Mouse (Mus musculus) adrenal gland, adult 8-10 months (tissue): ENCODE data around the gene Zfp292. TPM values are rescaled to one million over a fixed set of nuclear protein-coding genes. Genes with fewer than 3 reads are reported as not detected.
A peak's percentile ranks its signal among the peaks of the same experiment; 100 is the strongest.
"Not testable (repeated sequence)": the region's sequence is repeated elsewhere in the genome, so short reads cannot be mapped to it uniquely, and the experiment has no call there.

ENCODE experiments used
- DNase-seq: peaks from one replicate; pipeline ENCODE4 v3.0.0; 2022
- total RNA-seq, 4 experiments: library from RNA; stranded (reverse); gene quantifications; 2 replicates each; pipeline ENCODE4 v1.2.4; 2022

Gene Zfp292
- 10 to 100 TPM; 18.6 to 25.2 (median 22.2) TPM for total RNA-seq

- DNase-seq, result peak; percentile 93
Measured at GRCm38 (mm10) chr4:34882818-34883217, at the start of gene Zfp292. Gene Zfp292, minus strand, starts transcription at chr4:34882960.

GRCm38 (mm10) chr4:34928386-34928785 lies 45.6 kb upstream of the Zfp292 start:
- not testable (repeated sequence) for DNase-seq

DNA sequence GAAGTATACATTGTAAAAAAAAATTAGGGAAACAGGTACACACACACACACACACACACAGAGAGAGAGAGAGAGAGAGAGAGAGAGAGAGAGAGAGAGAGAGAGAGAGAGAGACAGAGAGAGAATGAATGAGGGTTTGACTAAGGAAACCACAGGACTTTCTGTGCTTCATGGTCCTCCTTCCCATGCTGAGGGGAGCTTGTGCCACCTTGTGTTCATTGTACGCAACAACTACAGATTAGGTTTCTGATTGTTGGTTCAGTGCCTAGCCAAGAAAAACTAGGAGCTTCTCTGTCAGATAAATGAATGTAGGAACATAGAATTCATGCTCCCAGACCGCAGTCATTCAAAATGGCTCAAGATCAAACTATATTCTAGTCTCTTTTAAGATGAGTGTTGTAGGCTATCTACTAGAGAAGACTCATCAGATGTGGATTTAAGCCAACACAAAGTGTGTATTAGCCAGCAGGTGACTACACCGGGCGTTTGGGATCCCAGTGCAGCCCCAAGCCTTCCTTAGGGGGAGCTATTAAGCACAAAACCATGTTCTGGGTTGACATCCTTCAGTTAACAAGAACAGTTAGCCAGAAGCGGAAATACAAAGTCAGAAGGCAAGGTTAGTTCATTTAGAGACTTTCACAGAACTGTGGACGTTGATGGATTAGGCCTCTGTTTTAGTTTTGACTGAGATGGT lies 39.6 kb upstream of the Zfp292 start:
- DNase-seq, result no peak

DNA sequence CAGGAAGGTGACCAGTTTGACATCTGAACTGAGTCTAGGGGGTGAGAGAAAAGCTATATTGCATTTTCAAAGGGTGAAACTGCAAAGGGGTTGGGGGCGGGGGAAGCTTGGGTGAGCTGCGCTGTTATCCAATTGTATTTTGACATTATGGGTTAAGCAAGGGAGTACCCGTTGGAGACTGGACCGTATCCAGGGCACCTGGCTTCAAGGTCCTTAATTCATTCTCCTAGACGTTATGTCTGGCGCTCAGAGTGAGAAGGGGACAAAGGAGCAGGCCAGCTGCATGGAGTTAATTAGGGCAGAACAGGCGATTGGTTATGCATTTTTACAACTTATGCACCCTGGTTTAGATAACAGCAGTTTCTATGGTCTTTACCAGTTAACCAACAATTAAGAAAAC lies 34.6 kb upstream of the Zfp292 start:
- no peak for DNase-seq

- DNase-seq, result no peak
Measured at GRCm38 (mm10) chr4:34912171-34912570, 29.4 kb upstream of the Zfp292 start.

DNA sequence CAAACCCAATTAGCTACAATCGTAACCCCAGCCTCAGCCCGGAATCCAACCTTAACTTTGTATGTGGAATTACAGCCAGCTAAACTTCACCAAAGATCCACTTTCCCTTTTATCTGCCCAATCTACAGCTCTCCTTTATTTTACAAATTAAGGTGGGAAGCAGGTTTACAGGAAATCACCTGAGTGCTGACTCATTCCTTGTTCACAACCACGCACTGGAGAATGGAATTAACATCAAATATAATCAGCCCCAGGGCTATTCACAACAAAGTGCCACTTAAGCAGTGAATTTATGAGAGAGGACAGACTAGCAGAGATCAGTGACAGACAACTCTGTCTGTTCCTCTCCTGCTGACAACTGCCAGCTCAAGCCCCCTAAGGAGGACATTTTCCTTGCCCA lies 28.6 kb upstream of the Zfp292 start:
- DNase-seq, result no peak

GRCm38 (mm10) chr4:34908127-34908526 lies 25.4 kb upstream of the Zfp292 start:
- DNase-seq, result no peak

- no peak for DNase-seq
Measured at GRCm38 (mm10) chr4:34907026-34907425, 24.3 kb upstream of the Zfp292 start.

GRCm38 (mm10) chr4:34906151-34906550 lies 23.4 kb upstream of the Zfp292 start:
- DNase-seq, result no peak

GRCm38 (mm10) chr4:34905396-34905795 lies 22.6 kb upstream of the Zfp292 start:
- no peak for DNase-seq

DNA sequence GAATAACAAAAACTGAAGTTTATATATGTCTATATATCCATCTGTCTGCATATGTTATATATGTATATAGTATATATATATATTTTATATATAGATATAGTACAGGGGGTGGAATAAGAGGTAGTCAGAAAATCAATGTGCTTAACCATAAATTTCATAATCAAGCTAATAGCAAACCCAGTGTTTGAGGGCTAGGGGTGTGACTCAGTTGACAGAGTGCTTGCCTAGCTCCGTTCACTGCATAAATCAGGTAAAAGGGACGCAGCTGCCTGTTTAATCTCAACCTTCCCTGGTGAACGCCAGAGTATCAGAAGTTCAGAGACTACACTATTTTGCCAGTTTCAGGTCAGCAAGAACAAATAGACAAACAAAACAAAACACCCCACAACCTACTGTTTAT lies 18.8 kb upstream of the Zfp292 start:
- not testable (repeated sequence) for DNase-seq

GRCm38 (mm10) chr4:34901166-34901565 lies 18.4 kb upstream of the Zfp292 start:
- no peak for DNase-seq

DNA sequence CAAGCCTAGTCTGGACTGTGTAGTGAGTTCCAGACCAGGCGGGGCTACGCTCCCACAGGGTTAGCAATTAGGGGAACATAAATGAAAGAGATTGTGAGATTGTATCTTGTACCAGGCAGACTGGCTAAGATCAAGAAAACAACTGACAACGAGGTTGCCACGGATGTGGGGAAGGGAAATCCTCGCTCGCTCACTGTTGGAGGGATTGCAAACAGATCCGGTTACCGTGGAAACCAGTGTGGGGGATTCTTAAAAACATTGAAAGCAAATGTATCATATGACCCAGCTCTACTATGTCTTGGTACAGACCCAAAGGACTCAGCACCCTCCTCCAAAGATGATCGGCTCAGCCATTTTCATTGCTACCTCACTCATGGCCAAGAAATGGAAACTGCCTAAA lies 17.4 kb upstream of the Zfp292 start:
- no peak for DNase-seq

DNA sequence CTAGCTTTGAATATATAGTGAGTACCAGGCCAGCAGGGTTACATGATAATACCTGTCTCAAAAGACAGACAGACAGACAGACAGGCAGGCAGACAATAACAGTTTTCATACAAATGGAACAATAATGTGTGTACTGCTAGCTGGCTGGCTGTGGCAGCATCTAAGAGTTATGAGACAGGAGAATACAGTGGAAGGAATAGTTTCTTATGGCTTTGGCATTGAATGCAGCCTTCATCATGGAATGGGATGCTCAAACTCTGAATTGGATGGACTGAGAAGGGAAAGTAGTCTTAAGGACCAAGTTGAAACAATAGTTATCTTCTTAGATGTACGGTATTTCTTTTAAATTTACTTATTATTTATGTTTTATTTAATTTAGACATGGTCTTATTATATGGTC lies 16.6 kb upstream of the Zfp292 start:
- DNase-seq, result no peak

GRCm38 (mm10) chr4:34898497-34898896 lies 15.7 kb upstream of the Zfp292 start:
- no peak for DNase-seq

DNA sequence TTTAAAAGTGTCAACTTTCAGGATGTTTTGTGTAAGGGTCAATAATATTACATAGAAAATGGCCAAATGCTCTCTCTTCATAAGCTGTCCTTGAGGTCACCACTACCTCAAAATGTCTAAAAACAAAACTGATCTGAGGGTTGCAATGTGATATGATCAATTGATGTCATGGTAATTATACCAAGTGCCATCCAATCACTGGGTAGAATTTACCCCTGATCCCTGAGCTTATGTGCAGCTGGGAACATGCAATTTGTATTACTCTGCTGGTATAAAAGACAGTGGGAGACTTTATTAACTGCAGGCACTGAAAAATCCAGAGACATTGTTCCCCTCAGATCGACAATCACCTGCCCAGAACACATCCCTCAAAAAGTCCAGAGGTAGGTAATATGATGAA lies 10.7 kb upstream of the Zfp292 start, which contains the start of gene Cga:
Gene Cga, plus strand, starts transcription at position 301 of the 400 bp plus-strand sequence.
- DNase-seq, result no peak

- DNase-seq, result no peak
Measured at GRCm38 (mm10) chr4:34889812-34890185, 7.0 kb upstream of the Zfp292 start.

- DNase-seq, result no peak
Measured at GRCm38 (mm10) chr4:34889101-34889811, 6.5 kb upstream of the Zfp292 start.

DNA sequence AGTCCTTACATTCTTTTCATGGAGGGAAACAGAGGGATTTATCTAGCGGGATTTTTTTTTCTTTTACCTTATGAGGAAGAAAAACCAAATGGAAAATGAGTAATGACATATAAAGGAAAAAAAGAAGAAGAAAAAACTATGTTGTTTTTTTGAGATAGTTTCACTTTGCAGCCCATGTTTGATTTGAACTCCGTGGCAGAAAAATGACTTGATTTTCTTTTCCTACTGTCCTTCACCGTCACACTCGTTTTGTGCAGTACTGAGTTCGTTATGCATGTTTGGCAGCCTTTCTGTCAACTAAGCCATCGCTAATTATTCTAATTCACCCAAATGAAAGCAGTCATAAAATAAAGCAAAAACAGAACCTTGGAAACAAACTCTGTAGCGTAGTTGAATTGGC lies 4.5 kb upstream of the Zfp292 start:
- no peak for DNase-seq

GRCm38 (mm10) chr4:34886490-34887111 lies 3.8 kb upstream of the Zfp292 start:
- peak; percentile 77 for DNase-seq

- no peak for DNase-seq
Measured at GRCm38 (mm10) chr4:34885631-34886351, 3.0 kb upstream of the Zfp292 start.

DNA sequence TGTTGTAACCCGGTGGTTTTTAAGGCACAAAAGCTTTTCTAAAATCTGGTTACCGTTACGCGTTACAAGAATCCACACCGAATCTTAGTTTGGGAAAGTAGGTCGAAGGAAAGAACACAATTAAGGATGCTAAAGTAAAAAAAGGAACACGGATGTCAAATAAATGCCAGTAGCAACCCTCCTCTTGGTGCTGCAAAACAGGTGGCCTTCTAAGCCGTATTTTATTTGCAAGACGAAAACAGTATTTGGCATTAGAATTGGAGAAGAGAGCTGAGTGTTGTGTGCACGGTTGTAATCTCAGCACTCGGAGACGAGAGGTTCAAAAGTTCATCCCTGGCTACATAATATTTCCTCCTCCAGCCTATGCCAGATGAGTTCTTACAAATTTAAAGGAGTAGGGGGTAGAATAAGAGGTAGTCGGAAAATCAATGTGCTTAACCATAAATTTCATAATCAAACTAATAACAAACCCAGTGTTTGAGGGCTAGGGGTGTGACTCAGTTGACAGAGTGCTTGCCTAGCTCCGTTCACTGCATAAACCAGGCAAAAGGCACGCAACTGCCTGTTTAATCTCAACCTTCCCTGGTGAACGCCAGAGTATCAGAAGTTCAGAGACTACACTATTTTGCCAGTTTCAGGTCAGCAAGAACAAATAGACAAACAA lies 738 bp upstream of the Zfp292 start:
- no peak for DNase-seq
